Mouse (Mus musculus) MEL (cell line): ENCODE measurements at regions not wholly inside any gene's neighbourhood (a gene's known extent, or its start where the extent isn't known, plus 50 kb on each side); places are given as distances from the start of the nearest gene placed in this dataset.

Source experiments
- DNase-seq: peaks from one replicate; pipeline ENCODE4 v3.0.0; 2011; ENCODE audit warnings: low read depth, low spot score
- H3K27ac ChIP-seq: 2 replicates; pipeline ENCODE4 v1.5.1; 2012; ENCODE audit warnings: low read depth, mild to moderate bottlenecking, control low read depth, low read length, moderate library complexity; ENCODE audit not compliant: control insufficient read depth
- H3K27me3 ChIP-seq, 2 experiments: fragments of 150-350 bp in 1 of 2; sonication (generic) in 1 of 2; 2 replicates each; pipeline ENCODE4 v1.6.1; 2012; ENCODE audit warnings: low read length in 2 of 2, mild to moderate bottlenecking in 2 of 2, improper control_type of control experiment in 1 of 2, moderate library complexity in 1 of 2; ENCODE audit not compliant: insufficient read depth in 2 of 2, control insufficient read depth in 1 of 2
- H3K36me3 ChIP-seq, 2 experiments: 2 replicates each; pipeline ENCODE4 v1.6.1; 2012 to 2014; ENCODE audit warnings: low read length in 2 of 2, improper control_type of control experiment in 1 of 2, inconsistent platforms in 1 of 2, mild to moderate bottlenecking in 1 of 2; ENCODE audit not compliant: insufficient read depth in 2 of 2, control insufficient read depth in 1 of 2
- H3K4me1 ChIP-seq, 2 experiments: fragments of 150-350 bp in 1 of 2; sonication (generic) in 1 of 2; 2 replicates each; pipeline ENCODE4 v1.6.1; 2012; ENCODE audit warnings: low read length in 2 of 2, improper control_type of control experiment in 1 of 2, mild to moderate bottlenecking in 1 of 2; ENCODE audit not compliant: insufficient read depth in 2 of 2, control insufficient read depth in 1 of 2
- H3K4me3 ChIP-seq, 2 experiments: fragments of 150-350 bp in 1 of 2; sonication (generic) in 1 of 2; 2 replicates each; pipeline ENCODE4 v1.5.1; 2012; ENCODE audit warnings: low read depth in 2 of 2, low read length in 2 of 2, mild to moderate bottlenecking in 2 of 2, moderate library complexity in 2 of 2, control low read depth in 1 of 2, improper control_type of control experiment in 1 of 2; ENCODE audit not compliant: control insufficient read depth in 1 of 2, insufficient read depth in 1 of 2
- H3K79me2 ChIP-seq: 2 replicates; pipeline ENCODE4 v1.6.1; 2012; ENCODE audit warnings: mild to moderate bottlenecking, low read length, moderate library complexity; ENCODE audit not compliant: control insufficient read depth, poor library complexity, insufficient read depth
- H3K9ac ChIP-seq: 2 replicates; pipeline ENCODE4 v1.6.1; 2012; ENCODE audit warnings: low read depth, mild to moderate bottlenecking, control low read depth, low read length, moderate library complexity; ENCODE audit not compliant: control insufficient read depth, poor library complexity, severe bottlenecking
- H3K9me3 ChIP-seq: fragments of 150-350 bp; sonication (generic); replicated peaks from 2 replicates; pipeline ENCODE4 v1.6.1; 2012; ENCODE audit warnings: mild to moderate bottlenecking, low read length, improper control_type of control experiment, moderate library complexity; ENCODE audit not compliant: insufficient read depth
- BHLHE40 ChIP-seq: IDR thresholded peaks from 2 replicates; pipeline ENCODE4 v1.6.1; 2012; ENCODE audit warnings: low read depth, mild to moderate bottlenecking, inconsistent platforms, low read length, improper control_type of control experiment, borderline replicate concordance
- CHD1 ChIP-seq: IDR thresholded peaks from 2 replicates; pipeline ENCODE4 v1.6.1; 2012; ENCODE audit warnings: low read depth, mild to moderate bottlenecking, inconsistent platforms, low read length, improper control_type of control experiment
- CTCF ChIP-seq, 3 experiments: IDR thresholded peaks in 2 of 3; conservative IDR thresholded peaks in 1 of 3; 2 replicates each; pipeline ENCODE4 v1.5.1; 2011 to 2012; ENCODE audit warnings: low read length in 3 of 3, low read depth in 2 of 3, mild to moderate bottlenecking in 2 of 3, improper control_type of control experiment in 1 of 3, inconsistent platforms in 1 of 3, mixed read lengths in 1 of 3, moderate library complexity in 1 of 3; ENCODE audit not compliant: control insufficient read depth in 1 of 3, insufficient read depth in 1 of 3, poor library complexity in 1 of 3, severe bottlenecking in 1 of 3
- E2F4 ChIP-seq: IDR thresholded peaks from 2 replicates; pipeline ENCODE4 v1.6.1; 2011; ENCODE audit warnings: low read depth, low read length, improper control_type of control experiment, borderline replicate concordance
- ETS1 ChIP-seq: IDR thresholded peaks from 2 replicates; pipeline ENCODE4 v1.6.1; 2012; ENCODE audit warnings: low read depth, mild to moderate bottlenecking, inconsistent platforms, low read length, improper control_type of control experiment, moderate library complexity
- GATA1 ChIP-seq: IDR thresholded peaks from 2 replicates; pipeline ENCODE4 v1.6.1; 2011; ENCODE audit warnings: low read depth, low read length, improper control_type of control experiment
- HCFC1 ChIP-seq: IDR thresholded peaks from 2 replicates; pipeline ENCODE4 v1.6.1; 2012; ENCODE audit warnings: low read depth, mild to moderate bottlenecking, inconsistent platforms, low read length, improper control_type of control experiment, moderate library complexity
- KAT2A ChIP-seq: conservative IDR thresholded peaks from 2 replicates; pipeline ENCODE4 v1.6.1; 2012; ENCODE audit warnings: low read depth, low read length, improper control_type of control experiment, inconsistent platforms
- MAFK ChIP-seq: IDR thresholded peaks from 2 replicates; pipeline ENCODE4 v1.6.1; 2011; ENCODE audit warnings: low read depth, mild to moderate bottlenecking, low read length, improper control_type of control experiment, borderline replicate concordance
- MAX ChIP-seq: IDR thresholded peaks from 2 replicates; pipeline ENCODE4 v1.6.1; 2011; ENCODE audit warnings: low read length, improper control_type of control experiment
- MAZ ChIP-seq: IDR thresholded peaks from 2 replicates; pipeline ENCODE4 v1.6.1; 2012; ENCODE audit warnings: low read depth, mild to moderate bottlenecking, inconsistent platforms, low read length, improper control_type of control experiment
- MEF2A ChIP-seq: IDR thresholded peaks from 2 replicates; pipeline ENCODE4 v1.6.1; 2014; ENCODE audit warnings: low read depth, mild to moderate bottlenecking, inconsistent platforms, low read length, improper control_type of control experiment; ENCODE audit not compliant: poor library complexity, insufficient replicate concordance, severe bottlenecking; ENCODE audit errors: extremely low read depth
- MXI1 ChIP-seq: IDR thresholded peaks from 2 replicates; pipeline ENCODE4 v1.6.1; 2011; ENCODE audit warnings: mild to moderate bottlenecking, low read depth, low read length, improper control_type of control experiment
- MYB ChIP-seq: IDR thresholded peaks from 2 replicates; pipeline ENCODE4 v1.6.1; 2011; ENCODE audit warnings: mild to moderate bottlenecking, low read depth, low read length, improper control_type of control experiment
- MYC ChIP-seq: IDR thresholded peaks from 2 replicates; pipeline ENCODE4 v1.6.1; 2011; ENCODE audit warnings: low read depth, mild to moderate bottlenecking, low read length, improper control_type of control experiment, moderate library complexity
- NELFE ChIP-seq: IDR thresholded peaks from 2 replicates; pipeline ENCODE4 v1.6.1; 2011; ENCODE audit warnings: low read depth, low read length, improper control_type of control experiment
- POLR2AphosphoS2 ChIP-seq: IDR thresholded peaks from 2 replicates; pipeline ENCODE4 v1.6.1; 2011; ENCODE audit warnings: low read length, improper control_type of control experiment
- RCOR1 ChIP-seq: IDR thresholded peaks from 2 replicates; pipeline ENCODE4 v1.6.1; 2012; ENCODE audit warnings: low read depth, mild to moderate bottlenecking, inconsistent platforms, low read length, improper control_type of control experiment
- SIN3A ChIP-seq: IDR thresholded peaks from 2 replicates; pipeline ENCODE4 v1.6.1; 2012; ENCODE audit warnings: low read length, improper control_type of control experiment, inconsistent platforms
- SMC3 ChIP-seq: IDR thresholded peaks from 2 replicates; pipeline ENCODE4 v1.6.1; 2011; ENCODE audit warnings: low read depth, low read length, improper control_type of control experiment
- TBP ChIP-seq: IDR thresholded peaks from 2 replicates; pipeline ENCODE4 v1.8.0; 2011; ENCODE audit warnings: low read depth, low read length, improper control_type of control experiment
- UBTF ChIP-seq: IDR thresholded peaks from 2 replicates; pipeline ENCODE4 v1.6.1; 2012; ENCODE audit warnings: low read depth, mild to moderate bottlenecking, inconsistent platforms, low read length, improper control_type of control experiment, moderate library complexity, borderline replicate concordance; ENCODE audit not compliant: insufficient read depth
- ZKSCAN1 ChIP-seq: IDR thresholded peaks from 2 replicates; pipeline ENCODE4 v1.6.1; 2012; ENCODE audit warnings: low read depth, mild to moderate bottlenecking, inconsistent platforms, low read length, improper control_type of control experiment, moderate library complexity
- ZMIZ1 ChIP-seq: IDR thresholded peaks from 2 replicates; pipeline ENCODE4 v1.6.1; 2012; ENCODE audit warnings: low read depth, mild to moderate bottlenecking, inconsistent platforms, low read length, improper control_type of control experiment, moderate library complexity

DNA sequence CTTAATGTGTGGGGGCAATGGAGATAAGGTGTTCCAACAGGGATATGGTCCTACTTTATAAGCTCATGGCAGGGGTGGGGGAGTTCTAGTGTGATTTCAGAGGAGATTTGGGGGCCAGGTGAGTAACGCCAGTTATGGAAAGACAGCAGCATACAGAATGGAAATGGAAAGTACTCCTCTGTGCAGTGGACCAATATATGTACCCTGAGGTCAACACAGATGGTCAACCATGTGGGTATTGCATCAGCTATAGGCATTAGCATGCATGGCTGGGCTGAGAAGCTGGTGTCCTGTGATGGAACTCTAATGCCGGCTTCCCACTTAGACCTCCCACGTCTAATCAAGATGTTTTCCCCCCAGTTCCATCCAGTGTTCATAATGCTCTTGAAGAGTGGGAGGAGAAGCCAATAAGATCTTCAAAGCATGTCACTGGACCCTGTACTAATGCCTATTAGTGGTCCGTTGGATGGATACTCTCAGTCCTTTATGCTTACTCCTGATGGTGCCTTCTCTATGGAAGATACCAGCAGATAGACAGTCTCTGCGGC, 139.3 kb upstream of the Tet2 start:
- Histone ChIP-seq H3K36me3 (peaks cover 0 to 3% of the 10 kb centered on the region in 2 experiments; a peak in 1 of 4 replicates), H3K4me1 (no peaks in the 10 kb centered on the region), H3K4me3 (no peak overlapping the region), H3K9ac (no peak overlapping the region), H3K27ac (no peak overlapping the region), H3K79me2 (no peaks in the 10 kb centered on the region), H3K27me3 (no peaks in the 10 kb centered on the region), H3K9me3 (no peaks in the 10 kb centered on the region)
- no peak for DNase-seq
- no peak for TF ChIP-seq ZKSCAN1
- no peak for TF ChIP-seq CHD1
- TF ChIP-seq RCOR1 = no peak
- no peak for TF ChIP-seq ZMIZ1
- no peak for TF ChIP-seq HCFC1
- TF ChIP-seq E2F4 = no peak
- TF ChIP-seq MXI1 = no peak
- TF ChIP-seq UBTF = no peak
- TF ChIP-seq POLR2AphosphoS2 = no peak
- no peak for TF ChIP-seq GATA1
- TF ChIP-seq MYB = no peak
- TF ChIP-seq SIN3A = no peak
- TF ChIP-seq MEF2A = no peak
- no peak for TF ChIP-seq MYC
- no peak for TF ChIP-seq SMC3
- TF ChIP-seq TBP = no peak
- no peak for TF ChIP-seq CTCF (IDR thresholded peaks at IDR 0.05 in 2 of 3, conservative IDR thresholded peaks at IDR 0.05 in 1 of 3; ENCODE audit: control insufficient read depth in 1 of 3, insufficient read depth in 1 of 3, low read depth in 2 of 3, low read length in 3 of 3, poor library complexity in 1 of 3, severe bottlenecking in 1 of 3)
- TF ChIP-seq MAZ = no peak
- TF ChIP-seq KAT2A = no peak

DNA sequence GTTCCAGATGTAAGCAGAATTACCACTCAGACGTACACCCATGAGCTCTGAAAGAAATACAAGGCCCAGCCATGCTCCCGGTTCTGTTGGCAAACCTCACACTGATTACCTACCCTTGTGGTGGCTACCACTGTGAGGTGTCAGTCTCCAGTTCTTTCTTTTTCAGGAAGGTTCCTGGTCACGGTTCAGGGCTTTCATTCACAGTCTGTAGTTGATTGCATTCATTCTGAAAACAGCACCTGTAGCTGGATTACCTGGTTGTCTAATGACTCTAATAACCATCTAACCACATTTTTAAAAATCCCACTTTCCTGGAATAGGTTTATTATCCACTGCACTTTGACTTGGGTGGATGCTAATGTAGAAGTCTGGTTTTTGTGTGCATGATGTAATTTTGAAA, 139.8 kb upstream of the Tet2 start:
- no peaks in the 10 kb centered on the region for H3K27me3 ChIP-seq
- no peaks in the 10 kb centered on the region for H3K79me2 ChIP-seq
- TF ChIP-seq BHLHE40 (no peak), ETS1 (no peak), MAFK (no peak), UBTF (no peak), MXI1 (no peak), MYC (no peak), MAX (no peak), MYB (no peak), GATA1 (no peak), NELFE (no peak)
- TF ChIP-seq, all 39 proteins: peak for 0
- Histone ChIP-seq H3K9ac (no peak overlapping the region), H3K27ac (no peak overlapping the region), H3K36me3 (peaks cover 0 to 3% of the 10 kb centered on the region in 2 experiments; a peak in 1 of 4 replicates), H3K9me3 (no peaks in the 10 kb centered on the region), H3K4me1 (no peaks in the 10 kb centered on the region), H3K4me3 (no peak overlapping the region)
- no peak for DNase-seq
